8 mouse cellular contexts compared by ENCODE assay signal in genomic region chr2:32534061-32534732, GRCm38 (mm10). TPM values are rescaled to one million over a fixed set of nuclear protein-coding genes. Genes with fewer than 3 reads are reported as not detected.
DNase-seq lines count a peak whose midpoint lies in the region; ATAC-seq and TF ChIP-seq lines count a peak whose summit lies in the region.

No protein-coding gene starts in this region.

- TF ChIP-seq CTCF in brain, embryonic 14.5 days (IDR thresholded peaks at IDR 0.05; ENCODE audit: borderline replicate concordance, extremely low read depth, insufficient read depth, insufficient read length) = no peak

- peak; percentile 37 for DNase-seq in right cerebral cortex, adult 18-20 months
- DNase-seq in right cerebral cortex, postnatal 25 days = no peak
- peak; percentile 78 for DNase-seq in brain, embryonic 14.5 days (ENCODE audit: low read depth)
- DNase-seq in lung, adult 18-20 months = peak; percentile 70 to 78
- no peak for DNase-seq in layer of hippocampus, postnatal 25 days (ENCODE audit: extremely low spot score in 1 of 2, low spot score in 1 of 2)

- H3K4me2 ChIP-seq in intestine, embryonic 16.5 days (ENCODE audit: low read depth, low read length) = peak overlapping the region; percentile 75
- peak overlapping the region; percentile 74 for H3K4me2 ChIP-seq in neural tube, embryonic 15.5 days

- H3K4me1 ChIP-seq in intestine, embryonic 16.5 days (ENCODE audit: control insufficient read depth, insufficient read depth, low read length) = peaks cover 37% of the 10 kb centered on the region
- H3K4me1 ChIP-seq in neural tube, embryonic 15.5 days = peaks cover 43% of the 10 kb centered on the region

- peak overlapping the region; percentile 80 for H3K4me3 ChIP-seq in intestine, embryonic 16.5 days (ENCODE audit: low read length)
- H3K4me3 ChIP-seq in neural tube, embryonic 15.5 days (replicated peaks) = peak overlapping the region; percentile 94

- peak; percentile 19 for ATAC-seq in granulocyte monocyte progenitor cell, adult 5-6 weeks (replicated peaks; ENCODE audit: poor library complexity, severe bottlenecking)
- ATAC-seq in intestine, embryonic 16.5 days = peak; percentile 12
- ATAC-seq in neural tube, embryonic 15.5 days (ENCODE audit: low FRiP score) = no peak

- H3K36me3 ChIP-seq in intestine, embryonic 16.5 days (ENCODE audit: control insufficient read depth, insufficient read depth, low read length) = no peaks in the 10 kb centered on the region
- no peaks in the 10 kb centered on the region for H3K36me3 ChIP-seq in neural tube, embryonic 15.5 days

- WGBS in intestine, embryonic 16.5 days = 10% methylated on average over 13 of the region's 13 CpGs
- 13% methylated on average over 13 of the region's 13 CpGs for WGBS in neural tube, embryonic 15.5 days

- peak overlapping the region; percentile 97 for H3K27ac ChIP-seq in intestine, embryonic 16.5 days (ENCODE audit: low read length)
- H3K27ac ChIP-seq in neural tube, embryonic 15.5 days (replicated peaks) = peak overlapping the region; percentile 73

- peak overlapping the region; percentile 75 for H3K9ac ChIP-seq in intestine, embryonic 16.5 days (ENCODE audit: low read depth, low read length)
- peak overlapping the region; percentile 42 for H3K9ac ChIP-seq in neural tube, embryonic 15.5 days (replicated peaks)

- H3K27me3 ChIP-seq in intestine, embryonic 16.5 days (replicated peaks; ENCODE audit: control insufficient read depth, insufficient read depth, low read length) = no peaks in the 10 kb centered on the region
- no peaks in the 10 kb centered on the region for H3K27me3 ChIP-seq in neural tube, embryonic 15.5 days (replicated peaks)

- TF ChIP-seq POLR2A in brain, embryonic 14.5 days (IDR thresholded peaks at IDR 0.05; ENCODE audit: borderline replicate concordance, extremely low read depth, insufficient read depth, insufficient read length, poor library complexity, severe bottlenecking) = no peak

- H3K9me3 ChIP-seq in intestine, embryonic 16.5 days (ENCODE audit: control insufficient read depth, low read length) = no peaks in the 10 kb centered on the region
- H3K9me3 ChIP-seq in neural tube, embryonic 15.5 days (replicated peaks) = no peaks in the 10 kb centered on the region

RNA-seq across cellular contexts. Expression of gene Fam102a, which starts 0.9 kb away (rescaled TPM):
- polyA plus RNA-seq in brain, embryonic 14.5 days (2012; rRNA removed) = 7.7 and 12.9 TPM in 2 replicates
- total RNA-seq in granulocyte monocyte progenitor cell, adult 5-6 weeks (2014; fragmentation: Nextera tagmentation) = 2.4 and 3.8 TPM in 2 replicates
- total RNA-seq in granulocyte monocyte progenitor cell, adult 5-6 weeks (2017) = 1.3 and 1.5 TPM in 2 replicates
- 7.6 and 9.4 TPM in 2 replicates for polyA plus RNA-seq in intestine, embryonic 16.5 days (2015; fragmentation: Nextera tagmentation; extraction: Ambion mirVana)
- 6.7 and 7.0 TPM in 2 replicates for polyA plus RNA-seq in neural tube, embryonic 15.5 days (2015; fragmentation: Nextera tagmentation; extraction: Ambion mirVana)
- total RNA-seq in layer of hippocampus, postnatal 25 days (2021) = 10 to 100 TPM; 70.2 to 75.2 TPM

RNA-seq across cellular contexts. Expression of gene Dpm2, which starts 36.5 kb away (rescaled TPM):
- 155 and 212 TPM in 2 replicates for polyA plus RNA-seq in brain, embryonic 14.5 days (2012; rRNA removed)
- total RNA-seq in granulocyte monocyte progenitor cell, adult 5-6 weeks (2014; fragmentation: Nextera tagmentation) = 93.4 and 126 TPM in 2 replicates
- total RNA-seq in granulocyte monocyte progenitor cell, adult 5-6 weeks (2017) = 32.8 and 33.4 TPM in 2 replicates
- 123 and 128 TPM in 2 replicates for polyA plus RNA-seq in intestine, embryonic 16.5 days (2015; fragmentation: Nextera tagmentation; extraction: Ambion mirVana)
- 141 and 147 TPM in 2 replicates for polyA plus RNA-seq in neural tube, embryonic 15.5 days (2015; fragmentation: Nextera tagmentation; extraction: Ambion mirVana)
- total RNA-seq in layer of hippocampus, postnatal 25 days (2021) = 10 to 100 TPM; 74.0 to 80.4 TPM

RNA-seq across cellular contexts. Expression of gene Pip5kl1, which starts 40.4 kb away (rescaled TPM):
- 13.2 and 16.0 TPM in 2 replicates for polyA plus RNA-seq in brain, embryonic 14.5 days (2012; rRNA removed)
- total RNA-seq in granulocyte monocyte progenitor cell, adult 5-6 weeks (2014; fragmentation: Nextera tagmentation) = 1.8 TPM in 1 of 2 replicates, not detected in the other
- not detected in 2 replicates for total RNA-seq in granulocyte monocyte progenitor cell, adult 5-6 weeks (2017)
- polyA plus RNA-seq in intestine, embryonic 16.5 days (2015; fragmentation: Nextera tagmentation; extraction: Ambion mirVana) = 0.33 and 0.34 TPM in 2 replicates
- polyA plus RNA-seq in neural tube, embryonic 15.5 days (2015; fragmentation: Nextera tagmentation; extraction: Ambion mirVana) = 16.3 and 17.8 TPM in 2 replicates
- total RNA-seq in layer of hippocampus, postnatal 25 days (2021) = 1 to 10 TPM; 4.0 to 4.1 TPM

RNA-seq across cellular contexts. Expression of gene 9430097D07Rik, which starts 41.3 kb away (rescaled TPM):
- 0.26 and 0.33 TPM in 2 replicates for polyA plus RNA-seq in brain, embryonic 14.5 days (2012; rRNA removed)
- not detected in 2 replicates for total RNA-seq in granulocyte monocyte progenitor cell, adult 5-6 weeks (2014; fragmentation: Nextera tagmentation)
- not detected in 2 replicates for total RNA-seq in granulocyte monocyte progenitor cell, adult 5-6 weeks (2017)
- polyA plus RNA-seq in intestine, embryonic 16.5 days (2015; fragmentation: Nextera tagmentation; extraction: Ambion mirVana) = not detected in 2 replicates
- 0.59 and 0.99 TPM in 2 replicates for polyA plus RNA-seq in neural tube, embryonic 15.5 days (2015; fragmentation: Nextera tagmentation; extraction: Ambion mirVana)
- under 1 TPM in 1 of 2 experiments, not detected in 1; 0.33 TPM for total RNA-seq in layer of hippocampus, postnatal 25 days (2021)

RNA-seq across cellular contexts. Expression of gene St6galnac4, which starts 52.7 kb away (rescaled TPM):
- 21.7 and 23.9 TPM in 2 replicates for polyA plus RNA-seq in brain, embryonic 14.5 days (2012; rRNA removed)
- total RNA-seq in granulocyte monocyte progenitor cell, adult 5-6 weeks (2014; fragmentation: Nextera tagmentation) = 37.5 and 51.7 TPM in 2 replicates
- 26.0 and 31.9 TPM in 2 replicates for total RNA-seq in granulocyte monocyte progenitor cell, adult 5-6 weeks (2017)
- 14.7 and 16.5 TPM in 2 replicates for polyA plus RNA-seq in intestine, embryonic 16.5 days (2015; fragmentation: Nextera tagmentation; extraction: Ambion mirVana)
- polyA plus RNA-seq in neural tube, embryonic 15.5 days (2015; fragmentation: Nextera tagmentation; extraction: Ambion mirVana) = 43.9 and 44.6 TPM in 2 replicates
- 10 to 100 TPM; 41.4 to 48.8 TPM for total RNA-seq in layer of hippocampus, postnatal 25 days (2021)

Comparison
In these comparisons a context has a peak if more than half of its experiments do, and no peak if none do; other contexts are left out.
1. DNase-seq: peak in right cerebral cortex, adult 18-20 months (single experiment), brain, embryonic 14.5 days (single experiment) and lung, adult 18-20 months (2 of 2); none in right cerebral cortex, postnatal 25 days (single experiment) and layer of hippocampus, postnatal 25 days (0 of 2).
2. RNA of gene Pip5kl1, which starts 40.4 kb away (polyA plus RNA-seq): 16.3 to 17.8 TPM in neural tube, embryonic 15.5 days and 13.2 to 16.0 TPM in brain, embryonic 14.5 days; 0.33 to 0.34 TPM in intestine, embryonic 16.5 days; every median in the first group is over 10 times any median in the second.